Mouse (Mus musculus) neural tube, embryonic 15.5 days (tissue): ENCODE results near the gene Axin1. TPM values are rescaled to one million over a fixed set of nuclear protein-coding genes. Genes with fewer than 3 reads are reported as not detected.

Source experiments
- ATAC-seq: fragments of 200-750 bp; cut with Nextera tagmentation; 2 replicates; pipeline ENCODE4 v1.8.0; 2017; ENCODE audit warnings: mild to moderate bottlenecking, moderate TSS enrichment, moderate library complexity; ENCODE audit not compliant: low FRiP score
- H3K27ac ChIP-seq: fragments of 300-500 bp; sonication (generic); replicated peaks from 2 replicates; pipeline ENCODE4 v1.5.1; 2015; ENCODE audit warnings: mild to moderate bottlenecking, inconsistent platforms
- H3K27me3 ChIP-seq: fragments of 300-500 bp; sonication (generic); replicated peaks from 2 replicates; pipeline ENCODE4 v1.6.1; 2015; ENCODE audit warnings: inconsistent platforms
- H3K36me3 ChIP-seq: fragments of 300-500 bp; sonication (generic); 2 replicates; pipeline ENCODE4 v1.6.1; 2015; ENCODE audit warnings: inconsistent platforms
- H3K4me1 ChIP-seq: fragments of 300-500 bp; sonication (generic); 2 replicates; pipeline ENCODE4 v1.6.1; 2015; ENCODE audit warnings: inconsistent platforms
- H3K4me2 ChIP-seq: fragments of 300-500 bp; sonication (generic); 2 replicates; pipeline ENCODE4 v1.6.1; 2015; ENCODE audit warnings: inconsistent platforms, mild to moderate bottlenecking, moderate library complexity
- H3K4me3 ChIP-seq: fragments of 300-500 bp; sonication (generic); replicated peaks from 2 replicates; pipeline ENCODE4 v1.5.1; 2015; ENCODE audit warnings: mild to moderate bottlenecking, inconsistent platforms
- H3K9ac ChIP-seq: fragments of 300-500 bp; sonication (generic); replicated peaks from 2 replicates; pipeline ENCODE4 v1.6.1; 2015; ENCODE audit warnings: mild to moderate bottlenecking, inconsistent platforms
- H3K9me3 ChIP-seq: fragments of 300-500 bp; sonication (generic); replicated peaks from 2 replicates; pipeline ENCODE4 v1.6.1; 2016; ENCODE audit warnings: inconsistent platforms
- WGBS: fragments of 180-500 bp; shearing (Covaris S2); methylation state at CpG from one replicate; pipeline ENCODE4 v1.1.7; 2015; ENCODE audit warnings: mixed read lengths; 5-methylcytosine and 5-hydroxymethylcytosine counted together
- polyA plus RNA-seq: library from polyadenylated mRNA; unstranded; fragments of >200 nt; fragmentation: Nextera tagmentation; extraction: Ambion mirVana; gene quantifications from 2 replicates; pipeline ENCODE4 v1.2.1, GENCODE M21; 2015

Gene Axin1
- polyA plus RNA-seq, 1 experiment from 2014 or later: 13.1 TPM

DNA sequence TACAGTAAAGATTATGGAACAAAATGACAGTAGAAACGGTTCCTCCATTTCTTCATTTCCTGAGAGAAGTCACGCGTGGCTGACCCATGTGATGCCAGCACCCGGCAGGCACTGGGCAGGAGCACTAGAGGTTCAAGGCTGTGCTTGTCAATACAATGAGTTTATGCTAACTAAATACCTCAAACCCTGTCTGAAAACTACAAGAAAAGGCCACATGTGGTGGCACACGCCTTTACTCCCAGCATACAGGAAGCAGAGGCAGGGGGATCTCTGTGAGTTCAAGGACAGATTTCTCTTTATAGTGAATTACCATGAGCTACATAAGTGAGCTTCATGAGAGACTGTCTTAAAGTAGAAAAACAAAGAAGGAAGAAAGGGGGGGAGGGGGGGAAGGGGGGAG lies 92.7 kb downstream of the Axin1 start:
- no peak overlapping the region for H3K4me3 ChIP-seq
- no peak overlapping the region for H3K9ac ChIP-seq
- 0 out of 2 replicates have a peak, but pooled peaks cover 3% of the 10 kb centered on the region for H3K4me1 ChIP-seq
- H3K4me2 ChIP-seq: no peak overlapping the region
- no peaks in the 10 kb centered on the region for H3K36me3 ChIP-seq
- no peak overlapping the region for H3K27ac ChIP-seq
- ATAC-seq: no peak
- WGBS: 90% methylated on average over 5 of the region's 5 CpGs
- no peaks in the 10 kb centered on the region for H3K27me3 ChIP-seq
- H3K9me3 ChIP-seq: no peaks in the 10 kb centered on the region

DNA sequence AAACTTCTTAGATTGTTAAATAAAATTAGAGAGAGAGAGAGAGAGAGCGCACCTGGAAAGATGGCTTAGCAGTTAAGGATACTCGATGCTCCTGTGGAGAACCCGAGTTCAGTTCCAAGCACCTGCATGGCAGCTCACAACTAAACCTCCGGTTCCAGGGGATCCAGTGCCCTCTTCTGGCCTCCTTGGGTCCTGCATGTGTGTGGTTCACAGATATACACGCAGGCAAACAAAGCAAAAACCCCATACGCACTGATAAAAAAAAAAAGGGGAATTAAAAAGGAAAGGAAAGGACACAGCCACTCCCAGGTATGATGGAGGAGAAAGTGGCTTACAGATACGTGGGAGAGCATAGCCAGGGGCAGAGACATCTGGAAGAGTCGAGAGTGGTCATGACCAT lies 94.4 kb downstream of the Axin1 start:
- 0 out of 2 replicates have a peak, but pooled peaks cover 3% of the 10 kb centered on the region for H3K4me1 ChIP-seq
- H3K27ac ChIP-seq: no peak overlapping the region
- WGBS: 73% methylated on average over 8 of the region's 8 CpGs
- ATAC-seq: no peak
- H3K4me2 ChIP-seq: no peak overlapping the region
- no peaks in the 10 kb centered on the region for H3K27me3 ChIP-seq
- H3K4me3 ChIP-seq: no peak overlapping the region
- no peak overlapping the region for H3K9ac ChIP-seq
- no peaks in the 10 kb centered on the region for H3K36me3 ChIP-seq
- H3K9me3 ChIP-seq: no peaks in the 10 kb centered on the region

DNA sequence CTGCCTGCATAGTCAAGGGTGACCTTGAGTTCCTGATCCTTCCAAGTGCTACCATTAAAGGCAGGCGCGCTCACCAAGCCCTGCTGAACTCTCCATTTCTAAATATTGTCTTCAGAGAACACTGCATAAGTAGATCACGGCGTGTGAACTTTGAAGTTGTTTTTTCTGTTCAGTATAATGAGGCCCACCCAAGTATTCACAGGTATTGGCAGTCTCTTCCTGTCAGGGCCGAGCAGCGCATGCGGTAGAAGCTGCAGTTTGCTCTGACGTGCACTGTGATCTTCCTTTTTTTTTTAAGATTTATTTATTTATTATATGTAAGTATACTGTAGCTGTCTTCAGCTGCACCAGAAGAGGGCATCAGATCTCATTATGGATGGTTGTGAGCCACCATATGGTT lies 95.9 kb downstream of the Axin1 start:
- Histone ChIP-seq H3K9me3 (no peaks in the 10 kb centered on the region), H3K36me3 (no peaks in the 10 kb centered on the region), H3K9ac (no peak overlapping the region), H3K4me1 (0 out of 2 replicates have a peak, but pooled peaks cover 3% of the 10 kb centered on the region), H3K27me3 (no peaks in the 10 kb centered on the region), H3K27ac (no peak overlapping the region), H3K4me2 (no peak overlapping the region), H3K4me3 (no peak overlapping the region)
- no peak for ATAC-seq
- 90% methylated on average over 8 of the region's 8 CpGs for WGBS

GRCm38 (mm10) chr17:26235077-26235815 lies 96.8 kb downstream of the Axin1 start:
- no peaks in the 10 kb centered on the region for H3K36me3 ChIP-seq
- H3K27me3 ChIP-seq: no peaks in the 10 kb centered on the region
- no peak for ATAC-seq
- H3K4me1 ChIP-seq: 0 out of 2 replicates have a peak, but pooled peaks cover 3% of the 10 kb centered on the region
- H3K27ac ChIP-seq: peak overlapping the region; percentile 49; the same call in 1 of the 2 replicates
- H3K4me2 ChIP-seq: no peak overlapping the region
- H3K4me3 ChIP-seq: no peak overlapping the region
- no peaks in the 10 kb centered on the region for H3K9me3 ChIP-seq
- 40% methylated on average over 13 of the region's 13 CpGs for WGBS
- no peak overlapping the region for H3K9ac ChIP-seq

- no peaks in the 10 kb centered on the region for H3K9me3 ChIP-seq
- WGBS: 85% methylated on average over 10 of the region's 10 CpGs
- H3K27me3 ChIP-seq: no peaks in the 10 kb centered on the region
- H3K4me1 ChIP-seq: peaks cover 9% of the 10 kb centered on the region
- no peak overlapping the region for H3K4me2 ChIP-seq
- no peak overlapping the region for H3K27ac ChIP-seq
- no peak overlapping the region for H3K9ac ChIP-seq
- ATAC-seq: no peak
- no peaks in the 10 kb centered on the region for H3K36me3 ChIP-seq
- H3K4me3 ChIP-seq: no peak overlapping the region
These were observed 99.2 kb downstream of the Axin1 start for GRCm38 (mm10) chr17:26237667-26238066.

DNA sequence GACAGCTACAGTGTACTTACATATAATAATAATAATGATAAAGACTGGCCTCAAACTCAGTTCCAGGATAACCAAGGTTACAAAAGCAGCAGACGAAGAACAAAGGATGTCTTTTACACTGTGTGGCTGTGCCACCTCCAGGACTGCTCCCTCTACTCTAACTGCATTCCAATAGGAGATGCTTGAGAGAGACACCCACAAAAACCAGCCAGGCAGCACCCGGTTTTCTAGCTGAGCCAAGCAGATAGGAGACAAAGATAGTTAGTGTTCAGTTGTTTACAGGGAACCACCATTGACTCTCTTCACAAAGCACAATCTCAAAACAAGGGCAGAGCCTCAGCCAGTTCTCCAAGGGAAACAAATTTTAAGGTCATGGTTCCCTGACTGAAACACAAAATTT lies 101.1 kb downstream of the Axin1 start:
- no peak overlapping the region for H3K4me2 ChIP-seq
- peaks cover 19% of the 10 kb centered on the region for H3K4me1 ChIP-seq
- no peak overlapping the region for H3K9ac ChIP-seq
- H3K36me3 ChIP-seq: no peaks in the 10 kb centered on the region
- no peak overlapping the region for H3K4me3 ChIP-seq
- H3K27ac ChIP-seq: no peak overlapping the region
- no peaks in the 10 kb centered on the region for H3K9me3 ChIP-seq
- 67% methylated on average over 2 of the region's 2 CpGs for WGBS
- no peak for ATAC-seq
- H3K27me3 ChIP-seq: no peaks in the 10 kb centered on the region

DNA sequence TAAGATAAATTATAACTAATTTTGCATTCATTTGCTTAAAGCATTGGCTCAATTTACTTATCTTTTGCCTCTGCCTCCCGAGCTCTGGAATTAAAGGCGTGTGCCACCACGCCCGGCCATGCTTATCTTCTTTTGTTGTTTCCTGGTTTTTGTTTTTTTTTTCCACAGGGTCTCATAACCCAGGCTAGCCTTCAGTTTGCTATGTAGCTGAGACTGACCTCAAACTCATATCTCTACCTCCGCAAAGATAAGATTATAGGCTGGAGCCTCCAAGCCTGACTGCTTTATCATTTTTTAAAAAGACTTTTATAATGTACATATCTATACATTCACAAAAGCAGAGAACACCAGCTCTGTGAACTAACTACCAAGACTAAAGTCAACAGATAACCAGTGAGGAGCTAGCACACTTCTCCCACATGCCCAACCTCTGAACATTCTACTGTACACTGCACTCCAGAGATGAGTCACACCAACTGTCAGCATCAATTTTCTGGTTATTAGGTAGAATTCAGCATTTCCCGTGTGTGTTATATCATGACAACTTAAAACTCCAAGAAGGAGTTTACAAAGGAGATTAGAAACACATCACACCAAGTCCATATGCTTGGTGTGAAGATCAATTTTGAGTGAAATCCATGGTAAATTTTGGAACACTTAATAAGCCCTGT lies 101.8 kb downstream of the Axin1 start:
- WGBS: 86% methylated on average over 6 of the region's 6 CpGs
- peaks cover 23% of the 10 kb centered on the region for H3K4me1 ChIP-seq
- H3K4me3 ChIP-seq: no peak overlapping the region
- H3K27ac ChIP-seq: no peak overlapping the region
- ATAC-seq: no peak
- no peaks in the 10 kb centered on the region for H3K9me3 ChIP-seq
- no peaks in the 10 kb centered on the region for H3K36me3 ChIP-seq
- H3K4me2 ChIP-seq: no peak overlapping the region
- no peaks in the 10 kb centered on the region for H3K27me3 ChIP-seq
- no peak overlapping the region for H3K9ac ChIP-seq

DNA sequence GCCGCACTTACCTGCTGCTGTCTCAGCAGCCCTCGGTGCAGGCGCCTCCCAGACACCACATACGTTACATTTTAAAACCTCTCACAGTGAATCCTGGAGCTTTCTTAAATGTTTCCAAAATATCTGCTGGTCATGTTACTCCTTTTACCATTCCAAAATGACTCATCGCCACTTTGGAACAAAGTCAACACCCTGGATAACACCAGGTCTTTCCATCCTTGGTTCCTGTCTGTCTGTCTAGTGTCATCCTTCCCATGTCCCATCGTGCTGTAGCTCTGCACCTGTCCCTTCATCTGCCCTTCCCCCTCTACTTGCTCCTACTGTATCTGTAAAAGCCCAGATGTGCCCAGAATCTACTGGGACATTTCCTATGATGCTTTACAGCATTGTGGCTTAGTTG lies 102.5 kb downstream of the Axin1 start:
- ATAC-seq: no peak
- Histone ChIP-seq H3K4me3 (no peak overlapping the region), H3K4me2 (no peak overlapping the region), H3K27ac (no peak overlapping the region), H3K4me1 (peaks cover 21% of the 10 kb centered on the region), H3K9ac (no peak overlapping the region), H3K27me3 (no peaks in the 10 kb centered on the region), H3K9me3 (no peaks in the 10 kb centered on the region), H3K36me3 (no peaks in the 10 kb centered on the region)
- WGBS: 80% methylated on average over 6 of the region's 6 CpGs

GRCm38 (mm10) chr17:26243471-26244100 lies 105.1 kb downstream of the Axin1 start:
- H3K27me3 ChIP-seq: no peaks in the 10 kb centered on the region
- peak; percentile 83 for ATAC-seq

GRCm38 (mm10) chr17:26244101-26244841 lies 105.8 kb downstream of the Axin1 start, which contains the start of gene Fam234a:
Gene Fam234a, minus strand, starts transcription at chr17:26244242.
- H3K4me1 ChIP-seq: peaks cover 21% of the 10 kb centered on the region
- peaks cover 4% of the 10 kb centered on the region for H3K27me3 ChIP-seq
- peak within 1 kb of the TSS; percentile 80 for H3K4me2 ChIP-seq
- peak; percentile 97 for ATAC-seq
- H3K36me3 ChIP-seq: no peaks in the 10 kb centered on the region
- WGBS: 9% methylated on average over 24 of the region's 33 CpGs
- no peaks in the 10 kb centered on the region for H3K9me3 ChIP-seq
- H3K9ac ChIP-seq: peak within 1 kb of the TSS; percentile 78
- peak within 1 kb of the TSS; percentile 81 for H3K27ac ChIP-seq
- H3K4me3 ChIP-seq: peak within 1 kb of the TSS; percentile 75

More at GRCm38 (mm10) chr17:26243471-26244100, 105.1 kb downstream of the Axin1 start:
- Histone ChIP-seq H3K27ac (peak overlapping the region; percentile 81), H3K4me1 (peaks cover 21% of the 10 kb centered on the region), H3K4me3 (peak overlapping the region; percentile 75), H3K9me3 (no peaks in the 10 kb centered on the region), H3K4me2 (peak overlapping the region; percentile 80), H3K36me3 (no peaks in the 10 kb centered on the region), H3K9ac (peak overlapping the region; percentile 78)
- under 1% methylated on average over 32 of the region's 32 CpGs for WGBS
